Mouse (Mus musculus) kidney, embryonic 14.5 days (tissue): ENCODE data around the gene Myo15b. TPM values are rescaled to one million over a fixed set of nuclear protein-coding genes. Genes with fewer than 3 reads are reported as not detected.

Experiments used
- ATAC-seq: fragments of 200-750 bp; cut with Nextera tagmentation; 2 replicates; pipeline ENCODE4 v1.8.0; 2017; ENCODE audit warnings: moderate number of reproducible peaks, mild to moderate bottlenecking, moderate TSS enrichment, moderate library complexity; ENCODE audit not compliant: low FRiP score, low TSS enrichment
- H3K27ac ChIP-seq: fragments of 300-500 bp; sonication (generic); 2 replicates; pipeline ENCODE4 v1.5.1; 2014; ENCODE audit warnings: low read depth, mild to moderate bottlenecking, low read length, moderate library complexity, mixed read lengths
- H3K27me3 ChIP-seq: fragments of 300-500 bp; sonication (generic); 2 replicates; pipeline ENCODE4 v1.6.1; 2014; ENCODE audit warnings: mild to moderate bottlenecking, low read length; ENCODE audit not compliant: control insufficient read depth, insufficient read depth
- H3K36me3 ChIP-seq: fragments of 300-500 bp; sonication (generic); 2 replicates; pipeline ENCODE4 v1.6.1; 2014; ENCODE audit warnings: low read length, mixed read lengths; ENCODE audit not compliant: control insufficient read depth, insufficient read depth
- H3K4me1 ChIP-seq: fragments of 300-500 bp; sonication (generic); 2 replicates; pipeline ENCODE4 v1.6.1; 2014; ENCODE audit warnings: low read length, mixed read lengths; ENCODE audit not compliant: control insufficient read depth, insufficient read depth
- H3K4me2 ChIP-seq: fragments of 300-500 bp; sonication (generic); replicated peaks from 2 replicates; pipeline ENCODE4 v1.6.1; 2014; ENCODE audit warnings: low read depth, mild to moderate bottlenecking, low read length
- H3K4me3 ChIP-seq: fragments of 300-500 bp; sonication (generic); 2 replicates; pipeline ENCODE4 v1.5.1; 2014; ENCODE audit warnings: mild to moderate bottlenecking, low read length
- H3K9ac ChIP-seq: fragments of 300-500 bp; sonication (generic); 2 replicates; pipeline ENCODE4 v1.6.1; 2014; ENCODE audit warnings: low read depth, mild to moderate bottlenecking, low read length, moderate library complexity
- H3K9me3 ChIP-seq: fragments of 300-500 bp; sonication (generic); 2 replicates; pipeline ENCODE4 v1.6.1; 2016; ENCODE audit warnings: low read length; ENCODE audit not compliant: control insufficient read depth
- WGBS: fragments of 180-500 bp; shearing (Covaris S2); extraction: QIAGEN DNeasy Blood & Tissue Kit; methylation state at CpG from one replicate; pipeline ENCODE4 v1.1.7; 2014; 5-methylcytosine and 5-hydroxymethylcytosine counted together
- polyA plus RNA-seq: library from polyadenylated mRNA; unstranded; fragments of >200 nt; fragmentation: Nextera tagmentation; extraction: Ambion mirVana; gene quantifications from 2 replicates; pipeline ENCODE4 v1.2.1, GENCODE M21; 2014

The Myo15b gene
- polyA plus RNA-seq, 1 experiment from 2014 or later, result 5.5 TPM

DNA sequence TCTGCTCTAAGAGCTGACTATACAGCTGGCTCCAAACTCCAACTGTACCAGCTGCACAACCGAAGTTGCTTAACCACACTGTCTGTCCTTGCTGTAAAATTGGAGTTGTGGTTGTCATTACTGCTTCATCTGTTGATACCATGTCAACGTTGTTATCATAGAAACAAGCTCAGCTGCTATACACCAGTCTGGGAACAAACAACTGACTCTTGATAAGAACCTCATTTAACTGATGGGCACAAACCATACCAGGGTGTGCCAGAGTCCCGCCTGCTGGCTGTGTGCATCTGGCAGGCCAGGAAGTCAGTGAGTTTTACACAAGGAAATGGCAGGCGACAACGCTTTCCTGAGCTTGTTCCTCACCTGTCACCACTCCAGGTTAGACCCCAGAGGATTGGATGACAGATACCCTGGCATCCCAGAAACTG, 52.9 kb downstream of the Myo15b start:
- H3K9me3 ChIP-seq, result no peaks in the 10 kb centered on the region
- no peak overlapping the region for H3K4me2 ChIP-seq
- no peaks in the 10 kb centered on the region for H3K27me3 ChIP-seq
- ATAC-seq, result no peak
- WGBS, result 93% methylated on average over 5 of the region's 5 CpGs
- peaks cover 5% of the 10 kb centered on the region for H3K4me1 ChIP-seq
- peak overlapping the region; percentile 74 for H3K27ac ChIP-seq
- H3K4me3 ChIP-seq, result no peak overlapping the region
- H3K9ac ChIP-seq, result no peak overlapping the region
- peaks cover 18% of the 10 kb centered on the region for H3K36me3 ChIP-seq

DNA sequence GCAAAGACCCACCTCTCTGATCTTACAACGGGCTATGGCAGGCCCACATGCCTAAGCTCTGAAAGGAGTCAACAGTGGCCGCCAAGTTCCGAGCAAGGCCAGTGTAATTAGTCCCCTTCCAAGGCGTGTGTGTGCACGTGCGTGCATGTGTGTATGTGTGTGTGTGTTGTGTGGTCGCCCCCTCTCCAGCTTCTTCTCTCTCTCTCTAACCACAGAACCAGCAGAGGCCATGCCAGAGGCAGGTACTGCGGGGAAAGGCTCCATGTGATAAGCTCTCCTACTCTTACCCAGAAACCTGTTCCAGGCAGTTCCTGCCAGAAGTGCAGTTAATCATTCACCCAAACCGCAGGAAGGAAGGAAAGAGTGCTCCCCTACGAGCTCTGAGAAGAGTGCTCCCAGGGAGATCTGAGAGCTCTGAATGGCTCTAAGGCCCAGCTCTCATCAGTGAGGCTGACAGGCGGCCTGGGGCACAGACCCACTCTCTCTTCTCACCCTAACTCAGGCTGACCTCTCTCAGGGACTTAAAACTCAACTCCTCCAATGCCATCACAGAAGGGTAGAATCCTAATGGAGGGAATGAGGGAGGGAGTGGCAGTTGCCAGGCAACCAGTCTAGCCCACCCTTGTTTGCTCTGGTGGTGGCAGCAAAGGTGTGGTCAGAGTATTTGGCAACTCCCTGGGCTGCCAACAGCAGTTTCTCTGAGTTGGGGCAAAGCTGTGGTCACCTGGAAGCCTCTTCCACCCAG, 53.6 kb downstream of the Myo15b start, which contains the start of gene Smim6:
TSS of gene Smim6 (plus strand) at position 386 of the 745 bp plus-strand sequence.
- Histone ChIP-seq H3K36me3 (peaks cover 25% of the 10 kb centered on the region), H3K4me2 (no peak within 1 kb of the TSS)

DNA sequence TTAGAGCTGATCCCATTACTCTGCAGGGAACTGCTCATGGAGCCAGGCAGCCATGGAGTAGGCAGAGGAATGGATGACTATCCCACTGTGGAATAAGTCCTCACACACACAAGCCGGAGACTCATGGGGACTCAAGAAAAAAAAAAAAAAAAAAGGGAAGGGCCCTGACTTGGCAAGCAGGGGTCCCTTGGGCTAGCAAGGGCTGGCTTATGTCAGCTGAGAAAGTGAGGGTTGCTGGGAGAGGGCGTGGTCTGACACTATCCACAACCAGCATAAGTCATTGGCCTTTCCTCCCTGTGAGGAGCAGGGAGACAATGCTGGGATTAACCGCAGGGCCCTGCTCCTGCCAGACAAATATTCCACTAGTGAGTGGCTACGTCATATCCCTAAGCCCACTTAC, 58.4 kb downstream of the Myo15b start:
- Histone ChIP-seq H3K27ac (no peak overlapping the region), H3K4me3 (no peak overlapping the region), H3K9ac (no peak overlapping the region), H3K27me3 (no peaks in the 10 kb centered on the region), H3K9me3 (no peaks in the 10 kb centered on the region), H3K4me2 (no peak overlapping the region), H3K4me1 (no peaks in the 10 kb centered on the region), H3K36me3 (peaks cover 26% of the 10 kb centered on the region)
- ATAC-seq, result no peak
- 91% methylated on average over 4 of the region's 4 CpGs for WGBS

More for the DNA sequence above, 53.6 kb downstream of the Myo15b start, which contains the start of gene Smim6:
- WGBS, result 61% methylated on average over 11 of the region's 11 CpGs
- no peaks in the 10 kb centered on the region for H3K27me3 ChIP-seq
- no peak within 1 kb of the TSS for H3K4me3 ChIP-seq
- H3K9me3 ChIP-seq, result no peaks in the 10 kb centered on the region
- 0 out of 2 replicates have a peak, but pooled peaks cover 2% of the 10 kb centered on the region for H3K4me1 ChIP-seq
- peak; percentile 72 for ATAC-seq
- H3K27ac ChIP-seq, result peak within 1 kb of the TSS; percentile 74
- no peak within 1 kb of the TSS for H3K9ac ChIP-seq

DNA sequence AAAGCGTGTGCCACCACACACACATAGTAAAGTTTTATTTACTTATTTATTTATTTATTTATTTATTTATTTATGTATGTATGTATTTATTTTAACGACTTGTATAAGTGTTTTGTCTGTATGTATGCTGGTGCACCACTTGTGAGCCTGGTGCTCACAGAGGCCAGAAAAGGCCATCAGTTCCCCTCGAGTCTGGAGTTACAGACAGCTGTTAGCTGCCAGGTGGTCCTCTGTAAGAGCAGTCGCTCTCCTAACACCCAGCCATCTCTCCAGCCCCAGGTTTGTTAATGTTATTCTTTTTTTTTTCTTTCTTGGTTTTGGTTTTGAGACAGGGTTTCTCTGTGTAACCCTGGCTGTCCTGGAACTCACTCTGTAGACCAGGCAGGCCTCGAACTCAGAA, 60.4 kb downstream of the Myo15b start:
- no peaks in the 10 kb centered on the region for H3K9me3 ChIP-seq
- H3K9ac ChIP-seq, result no peak overlapping the region
- no peak overlapping the region for H3K4me2 ChIP-seq
- no peaks in the 10 kb centered on the region for H3K4me1 ChIP-seq
- 84% methylated on average over 5 of the region's 5 CpGs for WGBS
- no peak overlapping the region for H3K27ac ChIP-seq
- ATAC-seq, result no peak
- peaks cover 30% of the 10 kb centered on the region for H3K36me3 ChIP-seq
- H3K27me3 ChIP-seq, result no peaks in the 10 kb centered on the region
- no peak overlapping the region for H3K4me3 ChIP-seq

DNA sequence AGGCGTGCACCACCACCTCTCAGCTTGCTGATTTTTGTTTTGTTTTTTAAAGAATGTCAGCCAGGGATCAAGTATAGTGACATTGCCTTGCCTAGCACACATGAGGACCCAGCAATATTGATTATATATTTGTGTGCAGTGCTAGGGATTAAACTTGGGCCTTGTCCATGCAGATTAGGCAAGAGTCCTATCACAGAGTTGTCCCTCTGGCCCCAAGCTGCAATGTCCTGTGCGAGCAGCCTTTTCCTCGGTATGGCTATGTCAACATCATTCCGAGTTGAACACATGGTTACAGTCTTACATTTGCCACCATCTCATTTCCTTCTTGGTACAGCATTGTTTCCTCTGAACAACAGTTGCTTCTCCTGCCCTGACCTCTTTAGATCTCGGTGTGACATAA, 60.9 kb downstream of the Myo15b start:
- Histone ChIP-seq H3K4me2 (no peak overlapping the region), H3K9me3 (no peaks in the 10 kb centered on the region), H3K27ac (no peak overlapping the region), H3K27me3 (no peaks in the 10 kb centered on the region), H3K36me3 (peaks cover 29% of the 10 kb centered on the region), H3K4me3 (no peak overlapping the region), H3K9ac (no peak overlapping the region), H3K4me1 (no peaks in the 10 kb centered on the region)
- WGBS, result 87% methylated on average over 5 of the region's 5 CpGs
- no peak for ATAC-seq

DNA sequence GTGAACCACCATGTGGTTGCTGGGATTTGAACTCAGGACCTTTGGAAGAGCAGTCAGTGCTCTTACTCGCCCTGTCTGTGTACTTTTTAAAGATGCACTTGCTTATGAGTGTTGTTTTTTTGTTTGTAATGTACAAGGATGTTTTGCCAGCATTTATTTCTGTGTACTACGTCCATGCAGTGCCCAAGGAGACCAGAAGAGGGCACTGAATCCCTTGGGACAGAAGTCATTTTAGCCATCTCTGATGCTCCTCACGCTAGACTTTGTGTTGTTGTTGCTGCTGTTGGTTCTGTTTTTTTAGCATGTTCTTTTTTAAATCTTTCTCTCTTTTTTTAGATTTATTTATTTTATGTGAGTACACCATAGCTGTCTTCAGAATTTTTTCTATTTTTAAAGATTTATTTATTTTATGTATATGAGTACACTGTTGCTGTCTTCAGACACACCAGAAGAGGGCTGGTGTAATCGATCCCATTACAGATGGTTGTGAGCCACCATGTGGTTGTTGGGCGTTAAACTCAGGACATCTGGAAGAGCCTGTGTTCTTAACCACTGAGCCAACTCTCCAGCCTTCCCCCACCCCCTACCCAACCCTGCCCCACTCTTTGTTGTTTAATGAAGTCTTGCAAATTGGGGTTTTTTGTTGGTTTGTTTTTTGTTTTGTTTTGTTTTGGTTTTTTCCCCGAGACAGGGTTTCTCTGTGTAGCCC, 62.1 kb downstream of the Myo15b start:
- peaks cover 32% of the 10 kb centered on the region for H3K36me3 ChIP-seq
- H3K27me3 ChIP-seq, result no peaks in the 10 kb centered on the region
- H3K9ac ChIP-seq, result no peak overlapping the region
- 49% methylated on average over 6 of the region's 6 CpGs for WGBS
- no peaks in the 10 kb centered on the region for H3K9me3 ChIP-seq
- 0 out of 2 replicates have a peak, but pooled peaks have one; percentile 20 for ATAC-seq
- H3K4me2 ChIP-seq, result no peak overlapping the region
- H3K4me3 ChIP-seq, result no peak overlapping the region
- no peak overlapping the region for H3K27ac ChIP-seq
- no peaks in the 10 kb centered on the region for H3K4me1 ChIP-seq

DNA sequence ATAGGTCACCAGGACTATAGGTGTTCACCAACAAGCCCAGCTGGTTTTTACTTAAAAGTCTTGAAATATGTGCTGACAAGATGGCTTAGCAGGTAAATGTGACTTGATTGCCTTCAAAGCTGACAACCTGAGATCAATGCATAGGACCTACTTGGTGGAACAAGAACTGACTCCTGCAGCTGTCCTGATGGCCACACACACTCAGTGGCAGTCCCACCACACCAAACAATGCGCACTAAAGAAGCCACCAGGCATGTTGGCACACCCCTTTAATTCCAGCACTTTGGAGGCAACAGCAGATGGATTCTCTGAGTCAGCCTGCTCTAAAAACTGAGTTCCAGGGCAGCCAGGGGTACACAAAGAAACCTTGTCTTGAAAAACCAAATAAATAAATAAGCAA, 63.8 kb downstream of the Myo15b start:
- peaks cover 20% of the 10 kb centered on the region; the same call in 1 of the 2 replicates for H3K36me3 ChIP-seq
- H3K27ac ChIP-seq, result no peak overlapping the region
- whole genome bisulfite sequencing, result 96% methylated on average over 1 of the region's 1 CpGs

DNA sequence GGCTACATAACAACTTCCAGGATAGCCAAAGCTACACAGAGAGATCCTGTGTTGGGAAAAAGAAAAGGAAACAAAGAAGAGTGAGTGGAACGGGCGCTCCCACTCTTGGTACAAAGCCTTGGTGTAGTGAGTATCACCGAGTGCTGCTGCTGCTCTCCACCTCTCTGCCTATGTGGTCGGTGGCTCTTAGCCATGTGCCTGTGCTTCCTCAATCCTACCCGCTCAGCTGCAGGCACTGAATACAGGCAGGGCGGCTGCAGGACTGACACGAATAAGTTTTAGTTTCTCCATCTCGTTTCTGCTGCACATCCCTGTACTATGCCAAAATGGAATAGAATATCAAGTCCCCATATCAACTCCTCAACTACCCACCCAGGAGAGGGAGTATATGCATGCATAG, 70.8 kb downstream of the Myo15b start:
- H3K4me3 ChIP-seq, result no peak overlapping the region
- WGBS, result 94% methylated on average over 8 of the region's 8 CpGs
- no peak overlapping the region for H3K27ac ChIP-seq
- H3K9me3 ChIP-seq, result no peaks in the 10 kb centered on the region
- no peak overlapping the region for H3K9ac ChIP-seq
- ATAC-seq, result no peak
- H3K4me1 ChIP-seq, result peaks cover 6% of the 10 kb centered on the region; the same call in 1 of the 2 replicates
- peaks cover 16% of the 10 kb centered on the region; the same call in 1 of the 2 replicates for H3K36me3 ChIP-seq
- H3K27me3 ChIP-seq, result no peaks in the 10 kb centered on the region
- no peak overlapping the region for H3K4me2 ChIP-seq

More for the DNA sequence above, 63.8 kb downstream of the Myo15b start:
- Histone ChIP-seq H3K9ac (no peak overlapping the region), H3K4me1 (no peaks in the 10 kb centered on the region), H3K4me3 (no peak overlapping the region), H3K4me2 (no peak overlapping the region), H3K27me3 (no peaks in the 10 kb centered on the region), H3K9me3 (no peaks in the 10 kb centered on the region)
- no peak for ATAC-seq

DNA sequence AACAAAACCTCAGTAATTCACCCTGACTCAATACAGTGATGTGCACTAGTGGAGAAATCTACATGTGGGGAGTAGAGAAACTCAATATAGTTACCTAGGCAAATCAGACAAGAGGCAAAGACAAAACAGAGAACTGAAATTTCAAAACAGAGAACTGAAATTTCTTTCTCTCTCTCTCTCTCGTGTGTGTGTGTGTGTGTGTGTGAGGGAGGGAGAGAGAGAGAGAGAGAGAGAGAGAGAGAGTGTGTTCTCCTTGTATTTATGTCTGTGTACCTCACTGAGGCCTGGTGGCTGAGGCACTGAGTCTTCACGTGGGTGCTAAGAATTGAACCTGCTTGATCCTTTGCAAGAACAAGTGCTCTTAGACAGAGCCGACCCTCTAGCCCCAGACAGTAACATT, 71.6 kb downstream of the Myo15b start:
- Histone ChIP-seq H3K4me2 (no peak overlapping the region), H3K27me3 (no peaks in the 10 kb centered on the region), H3K9me3 (no peaks in the 10 kb centered on the region), H3K4me3 (no peak overlapping the region), H3K4me1 (peaks cover 12% of the 10 kb centered on the region), H3K27ac (no peak overlapping the region), H3K36me3 (peaks cover 11% of the 10 kb centered on the region; the same call in 1 of the 2 replicates), H3K9ac (no peak overlapping the region)
- WGBS, result 79% methylated on average over 2 of the region's 3 CpGs
- ATAC-seq, result no peak
